Mouse (Mus musculus): ENCODE data around the gene Slc25a29. TPM values are rescaled to one million over a fixed set of nuclear protein-coding genes. Genes with fewer than 3 reads are reported as not detected.

Gene Slc25a29
- polyA plus RNA-seq, 1 experiment from 2014 or later = 3.0 TPM

MicroRNAs within 50 kb of the gene (microRNA counts, 519-probe panel; counts per million panel counts)
- microRNA mmu-miR-345-3p (not detected), microRNA mmu-miR-345-5p (3,533 counts per million, percentile 18 among the panel's probes with 10 or more counts)

Small RNAs within 50 kb of the gene (microRNA-seq; reads per million reads assigned to microRNA genes)
- gene Mir345 = 109 reads per million, percentile 54 among the genes with 10 or more reads in this experiment

Other genes starting within 250 kb of the Slc25a29 start
- gene Degs2, start 133.6 kb downstream of the Slc25a29 start, polyA plus RNA-seq (2016; fragmentation: Nextera tagmentation; extraction: Ambion mirVana) = 0.64 and 1.0 TPM in 2 replicates
- gene Yy1, start 42.9 kb downstream of the Slc25a29 start, polyA plus RNA-seq (2016; fragmentation: Nextera tagmentation; extraction: Ambion mirVana) = 16.0 and 18.8 TPM in 2 replicates
- gene Slc25a47, start 163 bp upstream of the Slc25a29 start, polyA plus RNA-seq (2016; fragmentation: Nextera tagmentation; extraction: Ambion mirVana) = 5.2 and 5.4 TPM in 2 replicates
- gene Wdr25, start 57.7 kb upstream of the Slc25a29 start, polyA plus RNA-seq (2016; fragmentation: Nextera tagmentation; extraction: Ambion mirVana) = 5.6 and 5.8 TPM in 2 replicates
- gene Wars, start 58.3 kb upstream of the Slc25a29 start, polyA plus RNA-seq (2016; fragmentation: Nextera tagmentation; extraction: Ambion mirVana) = 70.0 and 71.5 TPM in 2 replicates
- gene Begain, start 232.3 kb upstream of the Slc25a29 start, polyA plus RNA-seq (2016; fragmentation: Nextera tagmentation; extraction: Ambion mirVana) = 1.4 and 1.8 TPM in 2 replicates